Mouse (Mus musculus) neural tube, embryonic 15.5 days (tissue): ENCODE measurements at regions not wholly inside any gene's neighbourhood (a gene's known extent, or its start where the extent isn't known, plus 50 kb on each side); places are given as distances from the start of the nearest gene placed in this dataset.

Experiments used
- ATAC-seq: fragments of 200-750 bp; cut with Nextera tagmentation; 2 replicates; pipeline ENCODE4 v1.8.0; 2017; ENCODE audit warnings: mild to moderate bottlenecking, moderate TSS enrichment, moderate library complexity; ENCODE audit not compliant: low FRiP score
- H3K27ac ChIP-seq: fragments of 300-500 bp; sonication (generic); replicated peaks from 2 replicates; pipeline ENCODE4 v1.5.1; 2015; ENCODE audit warnings: mild to moderate bottlenecking, inconsistent platforms
- H3K27me3 ChIP-seq: fragments of 300-500 bp; sonication (generic); replicated peaks from 2 replicates; pipeline ENCODE4 v1.6.1; 2015; ENCODE audit warnings: inconsistent platforms
- H3K36me3 ChIP-seq: fragments of 300-500 bp; sonication (generic); 2 replicates; pipeline ENCODE4 v1.6.1; 2015; ENCODE audit warnings: inconsistent platforms
- H3K4me1 ChIP-seq: fragments of 300-500 bp; sonication (generic); 2 replicates; pipeline ENCODE4 v1.6.1; 2015; ENCODE audit warnings: inconsistent platforms
- H3K4me2 ChIP-seq: fragments of 300-500 bp; sonication (generic); 2 replicates; pipeline ENCODE4 v1.6.1; 2015; ENCODE audit warnings: inconsistent platforms, mild to moderate bottlenecking, moderate library complexity
- H3K4me3 ChIP-seq: fragments of 300-500 bp; sonication (generic); replicated peaks from 2 replicates; pipeline ENCODE4 v1.5.1; 2015; ENCODE audit warnings: mild to moderate bottlenecking, inconsistent platforms
- H3K9ac ChIP-seq: fragments of 300-500 bp; sonication (generic); replicated peaks from 2 replicates; pipeline ENCODE4 v1.6.1; 2015; ENCODE audit warnings: mild to moderate bottlenecking, inconsistent platforms
- H3K9me3 ChIP-seq: fragments of 300-500 bp; sonication (generic); replicated peaks from 2 replicates; pipeline ENCODE4 v1.6.1; 2016; ENCODE audit warnings: inconsistent platforms
- WGBS: fragments of 180-500 bp; shearing (Covaris S2); methylation state at CpG from one replicate; pipeline ENCODE4 v1.1.7; 2015; ENCODE audit warnings: mixed read lengths; 5-methylcytosine and 5-hydroxymethylcytosine counted together

GRCm38 (mm10) chr15:62165826-62166500, 1243.2 kb upstream of the A1bg start:
- H3K36me3 ChIP-seq: no peaks in the 10 kb centered on the region
- 96% methylated on average over 10 of the region's 10 CpGs for WGBS
- H3K4me2 ChIP-seq: no peak overlapping the region
- no peaks in the 10 kb centered on the region for H3K27me3 ChIP-seq
- H3K9me3 ChIP-seq: no peaks in the 10 kb centered on the region
- H3K4me3 ChIP-seq: no peak overlapping the region
- no peak overlapping the region for H3K9ac ChIP-seq
- no peak overlapping the region for H3K27ac ChIP-seq
- H3K4me1 ChIP-seq: no peaks in the 10 kb centered on the region
- ATAC-seq: no peak

DNA sequence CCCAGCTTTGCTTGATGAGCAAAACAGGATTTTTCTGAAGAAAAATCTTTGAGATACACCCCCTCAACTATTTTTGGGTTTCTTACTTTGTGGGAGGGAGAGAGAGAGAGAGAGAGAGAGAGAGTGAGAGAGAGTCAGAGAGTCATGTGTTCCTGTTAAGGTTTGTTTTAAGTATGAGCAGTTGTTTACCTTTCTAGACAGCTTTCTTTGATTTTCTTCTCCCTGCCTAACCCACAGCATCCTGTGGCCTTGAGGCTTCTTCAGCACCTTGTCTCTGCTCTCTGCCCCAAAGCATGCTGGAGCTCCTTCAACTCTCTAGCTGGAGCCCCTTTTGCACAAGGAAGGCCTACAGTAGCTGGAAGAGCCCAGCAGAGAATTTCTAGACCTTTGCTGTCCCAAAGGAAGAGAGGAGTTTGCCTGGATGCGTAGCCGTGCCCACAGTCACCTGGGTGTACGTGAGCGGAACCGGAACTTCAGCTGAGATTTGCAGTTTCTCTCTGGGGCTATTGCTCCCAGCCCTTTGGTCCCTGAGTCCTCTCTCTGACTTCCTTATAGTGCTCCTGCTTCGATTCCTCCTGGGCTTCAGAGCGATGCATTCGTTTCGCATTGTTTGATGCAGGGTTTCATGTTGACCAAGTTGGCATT, 1242.1 kb upstream of the A1bg start:
- Histone ChIP-seq H3K9ac (no peak overlapping the region), H3K4me2 (no peak overlapping the region), H3K27me3 (no peaks in the 10 kb centered on the region), H3K4me3 (no peak overlapping the region), H3K36me3 (no peaks in the 10 kb centered on the region), H3K4me1 (no peaks in the 10 kb centered on the region), H3K27ac (no peak overlapping the region), H3K9me3 (no peaks in the 10 kb centered on the region)
- no peak for ATAC-seq
- WGBS: 97% methylated on average over 9 of the region's 9 CpGs

- H3K4me3 ChIP-seq: no peak overlapping the region
- no peaks in the 10 kb centered on the region for H3K27me3 ChIP-seq
- H3K4me2 ChIP-seq: no peak overlapping the region
- no peak overlapping the region for H3K9ac ChIP-seq
- H3K4me1 ChIP-seq: no peaks in the 10 kb centered on the region
- no peak overlapping the region for H3K27ac ChIP-seq
- no peaks in the 10 kb centered on the region for H3K36me3 ChIP-seq
- 86% methylated on average over 5 of the region's 5 CpGs for WGBS
- no peaks in the 10 kb centered on the region for H3K9me3 ChIP-seq
- no peak for ATAC-seq
These were observed 1240.4 kb upstream of the A1bg start for GRCm38 (mm10) chr15:62163203-62163602.

- Histone ChIP-seq H3K4me1 (no peaks in the 10 kb centered on the region), H3K4me2 (no peak overlapping the region), H3K27ac (no peak overlapping the region), H3K4me3 (no peak overlapping the region), H3K9me3 (no peaks in the 10 kb centered on the region), H3K27me3 (no peaks in the 10 kb centered on the region), H3K9ac (no peak overlapping the region), H3K36me3 (no peaks in the 10 kb centered on the region)
- ATAC-seq: no peak
- WGBS: 75% methylated on average over 4 of the region's 4 CpGs
These were observed 1239.9 kb upstream of the A1bg start for GRCm38 (mm10) chr15:62162648-62163194.

DNA sequence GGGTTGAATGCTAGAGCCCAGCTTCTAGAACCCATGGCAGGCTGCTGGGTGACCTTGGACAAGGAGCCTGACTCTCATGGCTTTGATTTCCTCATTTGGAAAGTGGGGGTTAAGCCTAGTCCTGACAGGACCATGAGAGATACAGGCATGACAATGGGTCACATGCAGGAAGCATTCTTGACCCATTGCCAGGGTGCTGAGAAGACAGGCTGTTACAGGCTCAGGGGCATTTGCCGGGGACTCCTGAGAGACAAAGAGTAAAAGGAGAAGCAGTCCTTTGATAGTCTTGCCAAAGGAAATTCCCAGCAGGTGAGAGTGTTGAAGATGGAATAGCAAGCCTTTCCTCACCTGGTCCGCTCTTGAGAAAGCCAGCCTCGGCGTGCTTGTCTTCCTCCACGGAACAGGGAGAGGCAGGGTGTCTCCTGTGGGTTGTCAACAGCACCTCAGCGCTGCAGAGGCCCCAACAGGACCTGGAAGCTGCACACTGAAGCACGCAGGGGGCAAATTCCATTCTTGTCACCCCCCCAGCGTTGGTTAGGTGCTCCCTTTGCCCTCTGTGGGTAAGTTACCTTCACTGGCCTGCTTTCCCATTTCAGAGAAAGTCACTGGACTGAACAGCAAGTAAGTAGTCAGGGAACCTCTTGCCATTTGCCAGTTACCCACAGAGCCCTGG, 1239.3 kb upstream of the A1bg start:
- no peak overlapping the region for H3K4me3 ChIP-seq
- no peaks in the 10 kb centered on the region for H3K4me1 ChIP-seq
- H3K9ac ChIP-seq: no peak overlapping the region
- no peaks in the 10 kb centered on the region for H3K9me3 ChIP-seq
- ATAC-seq: no peak
- H3K27ac ChIP-seq: no peak overlapping the region
- 75% methylated on average over 8 of the region's 8 CpGs for WGBS
- H3K36me3 ChIP-seq: no peaks in the 10 kb centered on the region
- no peak overlapping the region for H3K4me2 ChIP-seq
- H3K27me3 ChIP-seq: no peaks in the 10 kb centered on the region

DNA sequence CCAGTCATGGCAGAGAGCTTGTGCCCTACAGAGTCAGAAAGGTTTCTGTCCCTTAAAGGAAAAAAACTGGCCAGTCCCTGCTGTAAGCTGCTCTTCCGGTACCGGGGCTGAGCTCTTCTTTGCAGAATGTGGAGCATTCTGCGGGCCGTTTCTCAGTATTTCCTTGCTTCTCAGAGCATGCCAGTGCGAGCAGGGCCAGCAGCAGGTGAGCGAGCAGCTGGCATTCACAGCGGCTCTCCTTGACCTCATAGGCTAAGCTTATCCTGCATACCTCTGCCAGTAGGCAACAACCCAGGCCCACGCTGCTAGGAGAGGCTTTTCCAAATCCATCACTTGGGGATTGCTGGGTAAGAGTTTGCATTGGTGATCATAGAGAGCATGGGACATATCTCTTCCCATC, 1238.2 kb upstream of the A1bg start:
- 91% methylated on average over 8 of the region's 8 CpGs for WGBS
- Histone ChIP-seq H3K27ac (no peak overlapping the region), H3K27me3 (no peaks in the 10 kb centered on the region), H3K4me2 (no peak overlapping the region), H3K4me1 (no peaks in the 10 kb centered on the region), H3K36me3 (no peaks in the 10 kb centered on the region), H3K9me3 (no peaks in the 10 kb centered on the region), H3K4me3 (no peak overlapping the region), H3K9ac (no peak overlapping the region)
- no peak for ATAC-seq

DNA sequence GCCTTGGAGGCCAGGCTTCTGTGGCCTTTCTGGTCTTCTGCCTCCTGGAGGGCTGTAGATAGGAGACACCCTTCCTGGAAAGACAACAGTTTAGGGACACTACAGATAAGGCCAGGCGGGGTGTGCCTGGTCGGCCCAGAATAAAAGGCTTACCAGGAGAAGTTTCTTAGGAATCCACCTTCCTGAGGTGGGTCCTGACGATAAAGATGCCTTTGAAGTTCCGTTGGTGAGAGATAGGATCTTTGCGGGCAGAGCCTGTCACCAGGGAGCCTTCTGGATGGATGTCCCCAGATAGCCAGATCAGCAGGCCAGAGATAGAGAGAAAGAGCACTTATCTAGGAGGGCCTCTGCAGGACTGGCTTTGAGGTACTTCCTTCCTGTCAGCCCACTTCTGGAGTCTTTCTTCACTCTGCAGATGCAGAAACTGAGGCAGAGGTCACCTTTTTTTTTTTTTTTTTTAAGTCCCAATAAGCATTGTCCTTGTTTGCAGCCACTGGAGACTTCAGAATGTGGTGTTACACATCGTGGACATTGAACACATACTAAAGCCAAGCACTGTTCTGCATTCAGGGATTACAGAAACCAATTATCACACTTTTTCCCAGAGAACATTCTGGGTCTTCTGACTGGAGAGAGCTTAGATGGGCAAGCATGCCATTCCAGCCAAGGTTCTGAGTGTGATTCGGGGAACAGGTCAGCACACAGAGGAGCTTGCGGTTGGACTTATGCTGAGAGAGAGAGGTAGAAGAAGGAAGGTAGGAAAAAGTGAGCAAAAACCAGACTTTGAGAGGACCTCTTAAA, 1236.3 kb upstream of the A1bg start:
- ATAC-seq: no peak
- Histone ChIP-seq H3K27me3 (no peaks in the 10 kb centered on the region), H3K4me3 (no peak overlapping the region), H3K9ac (no peak overlapping the region), H3K4me1 (no peaks in the 10 kb centered on the region), H3K4me2 (no peak overlapping the region), H3K36me3 (no peaks in the 10 kb centered on the region), H3K9me3 (no peaks in the 10 kb centered on the region), H3K27ac (no peak overlapping the region)
- WGBS: 86% methylated on average over 8 of the region's 8 CpGs

DNA sequence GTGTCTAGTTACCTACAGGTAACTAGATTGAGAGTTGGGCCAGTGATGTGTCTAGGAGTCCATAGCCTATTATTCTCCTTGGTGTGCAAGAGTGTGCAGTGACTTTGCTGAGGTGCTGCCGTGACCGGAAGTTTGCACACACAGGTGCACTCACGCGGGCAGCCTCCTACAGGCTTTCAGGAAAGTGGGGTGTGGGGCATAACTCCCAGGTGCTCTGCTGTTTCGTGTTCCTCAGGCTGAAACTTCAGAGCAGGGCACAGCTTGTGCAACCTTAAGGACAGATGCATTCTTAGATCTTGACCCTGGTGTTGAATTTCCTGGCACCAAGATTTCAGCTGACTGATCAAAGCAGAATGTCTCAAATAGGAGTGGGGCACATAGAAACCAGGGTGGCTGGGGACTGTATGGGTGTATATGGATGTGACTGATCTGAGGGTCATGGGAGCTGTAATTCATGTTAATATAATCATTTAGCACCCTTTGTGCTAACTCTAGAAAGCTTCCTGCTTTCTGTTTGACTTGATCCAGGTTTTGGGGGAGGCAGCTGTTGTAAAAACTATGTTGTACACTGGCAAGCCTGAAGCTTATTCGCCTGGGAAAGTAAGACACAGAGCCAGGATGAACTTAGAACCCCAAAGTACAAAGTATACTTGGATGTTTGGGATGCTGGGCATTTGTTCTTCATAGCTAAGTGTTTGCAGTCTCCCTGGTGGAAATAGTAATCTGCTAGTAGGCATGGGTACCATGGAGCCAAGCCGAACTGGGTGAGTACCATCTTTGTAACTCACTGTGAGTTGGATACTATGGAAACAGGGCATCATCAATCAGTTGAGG, 1234.6 kb upstream of the A1bg start:
- Histone ChIP-seq H3K4me1 (no peaks in the 10 kb centered on the region), H3K9ac (no peak overlapping the region), H3K4me2 (no peak overlapping the region), H3K9me3 (no peaks in the 10 kb centered on the region), H3K27me3 (no peaks in the 10 kb centered on the region), H3K27ac (no peak overlapping the region), H3K36me3 (no peaks in the 10 kb centered on the region), H3K4me3 (no peak overlapping the region)
- 94% methylated on average over 7 of the region's 7 CpGs for WGBS
- no peak for ATAC-seq

DNA sequence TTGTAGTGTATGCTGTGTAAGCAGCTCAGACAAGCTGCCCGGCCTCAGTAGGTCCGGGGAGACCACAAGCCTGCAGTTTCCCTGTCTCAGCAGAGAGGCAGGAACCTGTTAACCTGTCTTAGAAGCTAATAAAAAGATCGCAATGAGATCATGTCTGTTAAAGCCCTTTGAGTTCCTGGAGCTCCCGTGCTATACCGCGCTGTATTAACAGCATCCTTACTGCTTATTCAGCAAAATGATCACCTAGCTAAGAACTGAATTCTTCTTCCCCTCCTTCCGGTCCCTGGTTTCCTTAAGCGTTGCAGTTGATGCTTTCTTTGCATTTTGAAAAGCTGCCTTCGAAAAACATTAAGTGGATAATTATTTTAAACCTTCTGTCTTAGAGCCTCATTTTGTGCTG, 1230.4 kb upstream of the A1bg start:
- Histone ChIP-seq H3K4me3 (no peak overlapping the region), H3K9me3 (no peaks in the 10 kb centered on the region), H3K36me3 (no peaks in the 10 kb centered on the region), H3K27ac (no peak overlapping the region), H3K4me1 (no peaks in the 10 kb centered on the region; the same call in 1 of the 2 replicates), H3K9ac (no peak overlapping the region), H3K4me2 (no peak overlapping the region; the same call in 1 of the 2 replicates), H3K27me3 (no peaks in the 10 kb centered on the region)
- no peak; the same call in 1 of the 2 replicates for ATAC-seq
- 52% methylated on average over 9 of the region's 9 CpGs for WGBS

DNA sequence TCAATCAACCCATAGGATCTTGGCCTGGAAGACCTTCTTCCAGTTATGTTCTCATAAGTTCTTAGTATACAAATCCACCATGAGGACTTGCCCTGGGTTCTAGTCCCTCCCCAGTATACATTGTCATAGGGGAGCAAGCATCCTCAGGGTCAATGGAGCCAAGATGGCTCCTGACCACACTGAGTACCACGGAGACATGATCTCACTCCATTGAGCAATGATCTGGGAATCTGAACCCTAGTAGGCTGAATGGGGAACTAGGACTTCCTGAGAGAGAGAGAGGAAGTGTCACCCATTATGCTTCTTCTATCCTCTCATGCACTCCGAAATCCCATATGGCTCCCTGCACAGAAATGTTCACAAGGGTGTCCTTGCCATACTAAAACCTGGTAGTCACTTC, 1229.3 kb upstream of the A1bg start:
- H3K27ac ChIP-seq: no peak overlapping the region
- ATAC-seq: no peak
- 96% methylated on average over 2 of the region's 2 CpGs for whole genome bisulfite sequencing
- no peak overlapping the region for H3K4me3 ChIP-seq
- no peaks in the 10 kb centered on the region; the same call in none of the 2 replicates for H3K4me1 ChIP-seq
- H3K36me3 ChIP-seq: no peaks in the 10 kb centered on the region
- H3K27me3 ChIP-seq: no peaks in the 10 kb centered on the region
- H3K9me3 ChIP-seq: no peaks in the 10 kb centered on the region
- no peak overlapping the region for H3K9ac ChIP-seq
- H3K4me2 ChIP-seq: no peak overlapping the region

DNA sequence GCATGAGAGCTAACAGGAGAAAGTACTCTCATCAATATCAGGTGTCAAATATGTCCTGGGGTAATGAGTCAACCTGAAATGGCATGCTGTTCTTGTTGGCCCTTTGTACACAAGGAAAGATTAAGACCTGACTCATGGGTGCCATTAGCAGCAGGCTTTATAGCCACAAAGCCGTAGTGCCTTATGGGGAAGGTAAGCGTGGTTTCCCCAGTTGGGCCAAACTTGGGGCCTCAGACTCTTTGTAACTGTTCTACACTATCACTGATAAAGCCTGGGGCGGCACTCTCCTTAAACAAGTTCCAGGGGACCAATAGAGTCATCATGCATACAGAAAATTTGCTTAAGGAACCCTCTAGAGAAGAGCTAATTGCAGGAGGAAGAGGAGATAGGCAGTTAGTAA, 1228.9 kb upstream of the A1bg start:
- ATAC-seq: no peak

More for the DNA sequence above, 1228.9 kb upstream of the A1bg start:
- H3K9me3 ChIP-seq: no peaks in the 10 kb centered on the region
- H3K4me3 ChIP-seq: no peak overlapping the region
- no peak overlapping the region for H3K27ac ChIP-seq
- no peak overlapping the region for H3K9ac ChIP-seq
- WGBS: 82% methylated on average over 3 of the region's 3 CpGs
- no peaks in the 10 kb centered on the region for H3K27me3 ChIP-seq
- no peaks in the 10 kb centered on the region for H3K36me3 ChIP-seq
- H3K4me1 ChIP-seq: no peaks in the 10 kb centered on the region; the same call in none of the 2 replicates
- H3K4me2 ChIP-seq: no peak overlapping the region
